Mouse (Mus musculus) CH12.LX (cell line): ENCODE results near the gene Ahsa1. TPM values are rescaled to one million over a fixed set of nuclear protein-coding genes. Genes with fewer than 3 reads are reported as not detected.

ENCODE experiments used
- DNase-seq: peaks from one replicate; pipeline ENCODE4 v3.0.0-alpha.2; 2013; ENCODE audit errors: extremely low read depth
- H3K27ac ChIP-seq: 2 replicates; pipeline ENCODE4 v1.5.1; 2012; ENCODE audit warnings: low read depth, mild to moderate bottlenecking, control low read depth, moderate library complexity; ENCODE audit not compliant: insufficient read depth
- H3K27me3 ChIP-seq: replicated peaks from 2 replicates; pipeline ENCODE3; 2012; ENCODE audit warnings: inconsistent platforms
- H3K36me3 ChIP-seq, 2 experiments: replicated peaks in 1 of 2; 2 replicates each; pipeline versions ENCODE3 to v1.6.1; 2012; ENCODE audit warnings: inconsistent platforms in 1 of 2, low read length in 1 of 2, mild to moderate bottlenecking in 1 of 2, mixed read lengths in 1 of 2, moderate library complexity in 1 of 2; ENCODE audit not compliant: control insufficient read depth in 1 of 2, insufficient read depth in 1 of 2
- H3K4me1 ChIP-seq, 2 experiments: 2 replicates each; pipeline ENCODE4 v1.6.1; 2012; ENCODE audit warnings: inconsistent platforms in 1 of 2, moderate library complexity in 1 of 2; ENCODE audit not compliant: insufficient read depth in 2 of 2, control insufficient read depth in 1 of 2
- H3K4me2 ChIP-seq: 2 replicates; pipeline ENCODE4 v1.6.1; 2012; ENCODE audit warnings: low read depth, mild to moderate bottlenecking, control low read depth; ENCODE audit not compliant: poor library complexity, insufficient read depth, severe bottlenecking
- H3K4me3 ChIP-seq, 3 experiments: fragments of 150-350 bp in 1 of 3; sonication (generic) in 1 of 3; replicated peaks in 1 of 3; 2 replicates each; pipeline versions ENCODE3 to v1.5.1; 2011 to 2012; ENCODE audit warnings: low read depth in 2 of 3, low read length in 2 of 3, mild to moderate bottlenecking in 2 of 3, moderate library complexity in 2 of 3, control low read depth in 1 of 3, improper control_type of control experiment in 1 of 3, inconsistent platforms in 1 of 3, mixed read lengths in 1 of 3; ENCODE audit not compliant: poor library complexity in 1 of 3
- H3K79me2 ChIP-seq: replicated peaks from 2 replicates; pipeline ENCODE4 v1.6.1; 2012; ENCODE audit warnings: mild to moderate bottlenecking, moderate library complexity; ENCODE audit not compliant: control insufficient read depth, poor library complexity, insufficient read depth, severe bottlenecking; ENCODE audit errors: extremely low read depth
- H3K9ac ChIP-seq: 2 replicates; pipeline ENCODE4 v1.6.1; 2012; ENCODE audit warnings: low read depth, mild to moderate bottlenecking, control low read depth, moderate library complexity; ENCODE audit not compliant: insufficient read depth
- H3K9me3 ChIP-seq: replicated peaks from 2 replicates; pipeline ENCODE3; 2012; ENCODE audit warnings: low read length, inconsistent platforms, mixed read lengths
- CHD2 ChIP-seq: IDR thresholded peaks from 2 replicates; pipeline ENCODE4 v1.6.1; 2011; ENCODE audit warnings: low read length, improper control_type of control experiment
- CTCF ChIP-seq, 2 experiments: IDR thresholded peaks in 1 of 2; conservative IDR thresholded peaks in 1 of 2; 2 replicates each; pipeline ENCODE4 v1.5.1; 2011 to 2012; ENCODE audit warnings: low read depth in 2 of 2, low read length in 2 of 2, improper control_type of control experiment in 1 of 2, inconsistent platforms in 1 of 2, mild to moderate bottlenecking in 1 of 2, moderate library complexity in 1 of 2
- E2F4 ChIP-seq: IDR thresholded peaks from 2 replicates; pipeline ENCODE4 v1.6.1; 2011; ENCODE audit warnings: low read depth, low read length, improper control_type of control experiment; ENCODE audit not compliant: insufficient replicate concordance
- ELF1 ChIP-seq: IDR thresholded peaks from 2 replicates; pipeline ENCODE4 v1.6.1; 2014; ENCODE audit warnings: low read depth, mild to moderate bottlenecking, inconsistent platforms, low read length, improper control_type of control experiment
- EP300 ChIP-seq: IDR thresholded peaks from 2 replicates; pipeline ENCODE4 v1.6.1; 2011; ENCODE audit warnings: low read length, improper control_type of control experiment
- ETS1 ChIP-seq: conservative IDR thresholded peaks from 2 replicates; pipeline ENCODE4 v1.6.1; 2012; ENCODE audit warnings: low read depth, mild to moderate bottlenecking, inconsistent platforms, low read length, improper control_type of control experiment, moderate library complexity
- GABPA ChIP-seq: IDR thresholded peaks from 2 replicates; pipeline ENCODE4 v1.6.1; 2012; ENCODE audit warnings: low read depth, low read length, improper control_type of control experiment, inconsistent platforms; ENCODE audit not compliant: insufficient replicate concordance
- KAT2A ChIP-seq: IDR thresholded peaks from 2 replicates; pipeline ENCODE4 v1.6.1; 2012; ENCODE audit warnings: low read length, improper control_type of control experiment, inconsistent platforms; ENCODE audit not compliant: insufficient replicate concordance
- MAFK ChIP-seq: IDR thresholded peaks from 2 replicates; pipeline ENCODE4 v1.6.1; 2011; ENCODE audit warnings: low read length, improper control_type of control experiment; ENCODE audit not compliant: insufficient replicate concordance
- MAX ChIP-seq: IDR thresholded peaks from 2 replicates; pipeline ENCODE4 v1.6.1; 2011; ENCODE audit warnings: low read length, improper control_type of control experiment
- MAZ ChIP-seq: IDR thresholded peaks from 2 replicates; pipeline ENCODE4 v1.6.1; 2012; ENCODE audit warnings: low read depth, mild to moderate bottlenecking, inconsistent platforms, low read length, improper control_type of control experiment, moderate library complexity
- MYC ChIP-seq: IDR thresholded peaks from 2 replicates; pipeline ENCODE4 v1.6.1; 2011; ENCODE audit warnings: low read depth, mild to moderate bottlenecking, improper control_type of control experiment, low read length
- NRF1 ChIP-seq: IDR thresholded peaks from 2 replicates; pipeline ENCODE4 v1.6.1; 2014; ENCODE audit warnings: low read depth, mild to moderate bottlenecking, inconsistent platforms, low read length, improper control_type of control experiment, moderate library complexity
- POLR2AphosphoS2 ChIP-seq: IDR thresholded peaks from 2 replicates; pipeline ENCODE4 v1.6.1; 2011; ENCODE audit warnings: low read depth, low read length, improper control_type of control experiment
- SMC3 ChIP-seq: IDR thresholded peaks from 2 replicates; pipeline ENCODE4 v1.6.1; 2011; ENCODE audit warnings: low read depth, low read length, improper control_type of control experiment
- TBP ChIP-seq: conservative IDR thresholded peaks from 2 replicates; pipeline ENCODE4 v1.6.1; 2011; ENCODE audit warnings: low read depth, low read length, improper control_type of control experiment
- TCF12 ChIP-seq: IDR thresholded peaks from 2 replicates; pipeline ENCODE4 v1.6.1; 2014; ENCODE audit warnings: low read depth, mild to moderate bottlenecking, inconsistent platforms, low read length, improper control_type of control experiment
- UBTF ChIP-seq: IDR thresholded peaks from 2 replicates; pipeline ENCODE4 v1.6.1; 2012; ENCODE audit warnings: low read depth, mild to moderate bottlenecking, inconsistent platforms, low read length, improper control_type of control experiment, moderate library complexity
- USF1 ChIP-seq: IDR thresholded peaks from 2 replicates; pipeline ENCODE4 v1.6.1; 2014; ENCODE audit warnings: low read depth, mild to moderate bottlenecking, inconsistent platforms, low read length, improper control_type of control experiment
- ZKSCAN1 ChIP-seq: IDR thresholded peaks from 2 replicates; pipeline ENCODE4 v1.6.1; 2012; ENCODE audit warnings: low read depth, inconsistent platforms, low read length, improper control_type of control experiment, borderline replicate concordance
- dilution Hi-C: fragments of 300-500 bp; cut with MboI; formaldehyde crosslinking; loops from 2 replicates; pipeline ENCODE4 v1.14.3; 2020; ENCODE audit warnings: low sequenced_read_pairs; ENCODE audit not compliant: extremely low pct_unique_long_range_greater_than_20kb, extremely low pct_ligation_motif_present
- in situ Hi-C: fragments of 300-500 bp; cut with MboI; formaldehyde crosslinking; loops from 3 replicates; pipeline ENCODE4 v1.14.3; 2019; ENCODE audit warnings: low sequenced_read_pairs, low pct_ligation_motif_present, low pct_unique_long_range_greater_than_20kb, mixed read lengths
- polyA plus RNA-seq: library from polyadenylated mRNA; unstranded; fragments of >175 nt; gene quantifications from 2 replicates; pipeline ENCODE4 v1.2.1, GENCODE M21; 2012; ENCODE audit warnings: low read depth; ENCODE audit not compliant: insufficient read length
- total RNA-seq, 2 experiments: library from RNA; depleted of rRNA; stranded (reverse); fragments of 300-350 nt in 1 of 2; fragments of >200 nt in 1 of 2; gene quantifications; 2 replicates each; pipeline ENCODE4 v1.2.3; 2012 to 2014

Ahsa1 gene
- total and polyA plus RNA-seq, 3 experiments: 288 to 456 (median 392) TPM

GRCm38 (mm10) chr12:87279350-87279749 is 13.1 kb downstream of the Ahsa1 start:
- in situ Hi-C loops: loop anchor here (10.0 kb wide), 1 partner anchor 45 kb away; no protein-coding TSS in a partner anchor

GRCm38 (mm10) chr12:87279879-87280278 is 13.6 kb downstream of the Ahsa1 start:
- Histone ChIP-seq H3K9me3 (no peaks in the 10 kb centered on the region), H3K79me2 (no peaks in the 10 kb centered on the region), H3K27me3 (no peaks in the 10 kb centered on the region), H3K4me3 (no peak overlapping the region), H3K4me2 (no peak overlapping the region), H3K9ac (no peak overlapping the region), H3K4me1 (peaks cover 4 to 29% of the 10 kb centered on the region in 2 experiments), H3K27ac (no peak overlapping the region), H3K36me3 (peaks cover 18 to 44% of the 10 kb centered on the region in 2 experiments)
- dilution Hi-C loops: no loop called here
- TF ChIP-seq USF1 (no peak), ZKSCAN1 (peak; percentile 28; the same call in 1 of the 2 replicates)
- in situ Hi-C loops: loop anchor here (10.0 kb wide), 1 partner anchor 45 kb away; no protein-coding TSS in a partner anchor
- no peak for DNase-seq

More at GRCm38 (mm10) chr12:87279350-87279749, 13.1 kb downstream of the Ahsa1 start:
- H3K27ac ChIP-seq: no peak overlapping the region
- no peak overlapping the region for H3K9ac ChIP-seq
- H3K4me1 ChIP-seq: peaks cover 2 to 34% of the 10 kb centered on the region in 2 experiments; a peak in 3 of 4 replicates
- no peaks in the 10 kb centered on the region for H3K27me3 ChIP-seq
- peaks cover 22 to 49% of the 10 kb centered on the region in 2 experiments for H3K36me3 ChIP-seq
- no peak overlapping the region for H3K4me2 ChIP-seq
- dilution Hi-C loops: no loop called here
- H3K79me2 ChIP-seq: no peaks in the 10 kb centered on the region
- TF ChIP-seq NRF1 (no peak), ETS1 (no peak), MAX (no peak), KAT2A (no peak), GABPA (no peak), MAFK (no peak), ZKSCAN1 (no peak), CTCF (conservative IDR thresholded peaks at IDR 0.05 in 1 of 2, IDR thresholded peaks at IDR 0.05 in 1 of 2; ENCODE audit: low read depth in 2 of 2, low read length in 2 of 2) (no peak), MAZ (no peak), TCF12 (no peak), POLR2AphosphoS2 (no peak), SMC3 (no peak), E2F4 (no peak), TBP (no peak), CHD2 (no peak), UBTF (no peak), MYC (no peak), ELF1 (no peak), EP300 (no peak)
- no peak for DNase-seq
- H3K4me3 ChIP-seq: no peak overlapping the region
- no peaks in the 10 kb centered on the region for H3K9me3 ChIP-seq
